Mouse (Mus musculus): ENCODE data around the gene Bcs1l. TPM values are rescaled to one million over a fixed set of nuclear protein-coding genes. Genes with fewer than 3 reads are reported as not detected.

Bcs1l gene
- total RNA-seq, 2 experiments from 2014 or later, result 29.1 to 38.2 TPM

Small RNAs within 50 kb of the gene (microRNA-seq; reads per million reads assigned to microRNA genes)
- gene Gm25035, result not detected

Other genes starting within 250 kb of the Bcs1l start
- under 1 TPM; 0.33 to 0.45 TPM for gene Catip, start 226.2 kb upstream of the Bcs1l start, total RNA-seq (2021)
- gene Slc11a1, start 213.1 kb upstream of the Bcs1l start, total RNA-seq (2021), result 1 to 10 TPM; 8.2 to 8.9 TPM
- 100 to 1,000 TPM; 132 to 142 TPM for gene Ctdsp1, start 196.8 kb upstream of the Bcs1l start, total RNA-seq (2021)
- 1 to 10 TPM; 2.6 to 2.9 TPM for gene Vil1, start 178.9 kb upstream of the Bcs1l start, total RNA-seq (2021)
- 10 to 100 TPM; 31.7 to 35.0 TPM for gene Cnot9, start 82.2 kb upstream of the Bcs1l start, total RNA-seq (2021)
- gene Plcd4, start 45.4 kb upstream of the Bcs1l start, total RNA-seq (2021), result 1 to 10 TPM in 1 of 2 experiments, under 1 TPM in 1; 0.99 to 2.0 TPM
- 10 to 100 TPM; 18.8 to 20.4 TPM for gene Usp37, start 44.0 kb upstream of the Bcs1l start, total RNA-seq (2021)
- 10 to 100 TPM; 11.6 to 15.3 TPM for gene Zfp142, start within 50 bp of the Bcs1l start, total RNA-seq (2021)
- gene Rnf25, start 13.1 kb downstream of the Bcs1l start, total RNA-seq (2021), result 10 to 100 TPM; 45.5 to 46.0 TPM
- gene Stk36, start 13.2 kb downstream of the Bcs1l start, total RNA-seq (2021), result 1 to 10 TPM; 2.8 to 3.2 TPM
- gene Ttll4, start 73.5 kb downstream of the Bcs1l start, total RNA-seq (2021), result 10 to 100 TPM; 15.0 to 25.9 TPM
- 10 to 100 TPM; 15.1 to 15.2 TPM for gene Cyp27a1, start 125.3 kb downstream of the Bcs1l start, total RNA-seq (2021)
- 1 to 10 TPM in 1 of 2 experiments, under 1 TPM in 1; 0.69 to 1.1 TPM for gene Prkag3, start 160.9 kb downstream of the Bcs1l start, total RNA-seq (2021)
- gene Wnt6, start 183.6 kb downstream of the Bcs1l start, total RNA-seq (2021), result 1 to 10 TPM; 2.6 to 4.2 TPM
- under 1 TPM; 0.27 to 0.57 TPM for gene Wnt10a, start 203.2 kb downstream of the Bcs1l start, total RNA-seq (2021)